Mouse (Mus musculus): Measurements from ENCODE around the gene Arx. TPM values are rescaled to one million over a fixed set of nuclear protein-coding genes. Genes with fewer than 3 reads are reported as not detected.

Gene Arx
- total RNA-seq (2022), result 10 to 100 TPM; 16.2 to 18.8 (median 17.7) TPM

DNA sequence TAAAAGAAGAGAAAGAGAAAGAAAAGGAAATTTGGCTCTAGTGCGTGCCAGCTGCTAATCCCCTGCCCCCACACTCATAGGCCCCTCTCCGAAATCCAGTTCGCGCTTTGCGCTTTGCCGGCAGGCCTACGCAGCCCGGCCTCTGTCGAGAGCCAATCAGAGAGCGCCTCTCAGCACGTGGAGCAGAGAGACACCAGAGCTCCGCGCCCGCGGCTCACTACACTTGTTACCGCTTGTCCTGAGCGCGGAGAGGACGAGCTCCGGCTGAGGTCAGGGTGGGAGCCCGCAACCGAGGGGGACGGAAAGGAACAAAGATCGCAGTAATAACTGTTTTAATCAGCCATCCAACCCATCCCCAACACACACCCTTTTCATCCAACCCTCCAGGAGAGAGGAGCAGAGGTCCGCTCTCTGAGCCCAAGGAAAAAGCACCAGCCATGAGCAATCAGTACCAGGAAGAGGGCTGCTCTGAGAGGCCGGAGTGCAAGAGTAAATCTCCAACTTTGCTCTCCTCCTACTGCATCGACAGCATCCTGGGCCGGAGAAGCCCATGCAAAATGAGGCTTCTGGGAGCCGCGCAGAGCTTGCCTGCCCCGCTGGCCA, at the start of gene Arx:
TSS of gene Arx (plus strand) at position 155 of the 603 bp plus-strand sequence.
- peak; percentile 30 to 49 for DNase-seq (ENCODE audit: low spot score in 2 of 2)

- no peak for DNase-seq (ENCODE audit: low spot score in 2 of 2)
Observed at GRCm38 (mm10) chrX:93251329-93251728, 34.9 kb upstream of the Arx start.

DNA sequence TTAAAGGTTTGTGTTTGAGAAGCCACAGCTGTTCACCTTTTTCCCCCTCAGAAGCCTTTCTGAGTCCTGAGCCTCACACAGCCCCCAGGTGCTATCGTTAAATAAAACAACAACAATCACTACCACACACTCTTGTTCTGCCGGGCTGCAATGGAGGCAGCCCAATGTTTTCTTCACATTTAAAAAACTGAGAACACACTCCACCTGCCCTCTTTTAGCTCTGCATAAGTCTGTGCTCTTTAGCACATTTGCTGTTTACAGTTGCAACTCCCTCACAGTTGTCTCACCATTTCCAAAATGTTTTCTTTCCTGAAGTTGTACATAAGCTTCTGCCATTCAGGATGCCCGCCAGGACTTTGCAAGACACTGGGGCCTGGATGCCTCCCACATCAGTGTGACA, 10.6 kb upstream of the Arx start:
- no peak for DNase-seq (ENCODE audit: low spot score in 2 of 2)

DNA sequence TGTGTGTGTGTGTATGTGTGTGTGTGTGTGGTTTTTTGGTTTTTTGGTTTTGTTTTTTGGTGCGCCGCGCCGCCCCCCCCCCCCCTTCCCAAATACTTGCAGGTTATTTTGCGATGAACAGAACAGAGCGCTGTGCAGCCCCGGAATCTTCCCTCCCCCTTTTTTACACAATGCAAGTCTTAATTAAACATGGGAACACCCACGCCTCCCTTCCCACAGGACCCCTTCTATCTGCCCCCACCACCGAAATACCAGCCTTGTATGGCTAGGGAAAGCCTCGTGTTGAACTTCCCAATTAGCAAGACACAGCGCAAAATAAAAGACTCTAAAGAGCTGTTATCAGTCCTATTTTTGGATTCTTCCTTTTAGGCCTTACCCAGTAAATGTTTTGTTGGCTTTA, 6.3 kb upstream of the Arx start:
- no peak for DNase-seq (ENCODE audit: low spot score in 2 of 2)

GRCm38 (mm10) chrX:93281028-93281723, 5.1 kb upstream of the Arx start:
- DNase-seq (ENCODE audit: low spot score in 2 of 2), result peak; percentile 18 to 39

GRCm38 (mm10) chrX:93281756-93282155, 4.5 kb upstream of the Arx start:
- no peak for DNase-seq (ENCODE audit: low spot score in 2 of 2)

DNA sequence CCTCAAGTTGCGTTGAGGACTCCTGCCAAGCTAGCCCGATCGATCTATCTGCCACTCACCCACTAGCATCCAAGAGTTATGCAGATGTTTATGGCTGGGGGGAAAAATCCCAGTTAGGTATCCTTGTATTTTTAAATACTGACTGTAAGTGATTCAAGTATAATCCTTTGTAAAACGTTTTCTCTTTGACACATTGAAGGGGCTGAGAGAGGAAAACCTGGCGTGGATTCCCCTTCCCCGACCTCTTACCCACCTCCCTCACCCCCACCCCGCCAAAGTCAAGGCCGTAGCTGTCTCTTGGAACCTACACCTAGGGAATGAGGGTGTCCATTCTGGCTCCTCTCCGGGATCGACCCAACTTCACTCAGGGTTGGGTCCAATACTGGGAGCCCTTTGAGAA, 1.2 kb upstream of the Arx start:
- no peak for DNase-seq (ENCODE audit: low spot score in 2 of 2)

- DNase-seq (ENCODE audit: low spot score in 2 of 2), result no peak
Observed at GRCm38 (mm10) chrX:93288339-93288738, 2.1 kb downstream of the Arx start.

- no peak for DNase-seq (ENCODE audit: low spot score in 2 of 2)
Observed at GRCm38 (mm10) chrX:93289076-93289475, 2.8 kb downstream of the Arx start.

DNA sequence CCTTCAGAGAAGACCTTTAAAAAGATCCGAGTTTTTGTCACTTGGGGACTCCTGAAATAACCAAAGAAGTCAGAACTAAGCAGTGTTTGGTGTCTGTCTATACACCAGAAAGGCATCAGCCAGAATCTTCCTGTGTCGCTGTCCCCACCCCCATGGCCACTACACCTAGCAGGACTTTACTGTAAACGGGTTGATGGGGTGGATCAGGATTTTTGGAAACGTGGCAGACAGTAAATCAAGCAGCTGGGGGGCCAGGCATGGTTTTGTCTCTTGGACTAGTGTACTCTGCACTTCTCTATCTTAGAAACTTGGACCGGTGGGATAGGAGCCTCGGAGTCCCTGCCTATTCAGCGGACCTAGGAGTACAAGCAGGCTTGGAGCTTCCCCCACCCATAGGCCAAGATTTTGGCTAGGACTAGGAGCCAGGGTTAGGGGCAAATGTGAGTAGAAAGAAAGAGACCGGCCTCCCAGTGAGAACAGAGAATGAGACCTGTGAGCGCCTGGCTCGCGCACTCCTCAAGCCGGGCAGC, 3.7 kb downstream of the Arx start:
- DNase-seq (ENCODE audit: low spot score in 2 of 2), result no peak

DNA sequence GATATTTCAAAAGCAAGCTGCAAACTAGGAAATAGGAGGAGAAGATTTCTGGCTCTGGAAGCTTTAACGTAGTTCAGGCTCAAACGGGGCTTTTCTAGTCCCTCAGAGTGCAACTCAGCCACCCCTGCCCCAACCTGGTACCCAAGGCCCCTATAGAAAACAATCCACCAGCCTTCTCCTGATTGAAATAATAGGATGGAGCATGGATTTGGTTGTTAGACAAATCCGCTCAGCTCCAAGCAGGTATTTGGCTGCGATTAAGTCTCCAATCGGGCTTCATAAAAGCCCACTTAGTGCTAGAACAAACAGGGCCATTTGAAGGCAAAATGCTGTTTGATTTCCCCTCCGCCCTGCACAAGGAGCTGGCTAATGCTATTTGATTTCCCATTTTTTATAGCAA, 5.8 kb downstream of the Arx start:
- DNase-seq (ENCODE audit: low spot score in 2 of 2), result no peak

DNA sequence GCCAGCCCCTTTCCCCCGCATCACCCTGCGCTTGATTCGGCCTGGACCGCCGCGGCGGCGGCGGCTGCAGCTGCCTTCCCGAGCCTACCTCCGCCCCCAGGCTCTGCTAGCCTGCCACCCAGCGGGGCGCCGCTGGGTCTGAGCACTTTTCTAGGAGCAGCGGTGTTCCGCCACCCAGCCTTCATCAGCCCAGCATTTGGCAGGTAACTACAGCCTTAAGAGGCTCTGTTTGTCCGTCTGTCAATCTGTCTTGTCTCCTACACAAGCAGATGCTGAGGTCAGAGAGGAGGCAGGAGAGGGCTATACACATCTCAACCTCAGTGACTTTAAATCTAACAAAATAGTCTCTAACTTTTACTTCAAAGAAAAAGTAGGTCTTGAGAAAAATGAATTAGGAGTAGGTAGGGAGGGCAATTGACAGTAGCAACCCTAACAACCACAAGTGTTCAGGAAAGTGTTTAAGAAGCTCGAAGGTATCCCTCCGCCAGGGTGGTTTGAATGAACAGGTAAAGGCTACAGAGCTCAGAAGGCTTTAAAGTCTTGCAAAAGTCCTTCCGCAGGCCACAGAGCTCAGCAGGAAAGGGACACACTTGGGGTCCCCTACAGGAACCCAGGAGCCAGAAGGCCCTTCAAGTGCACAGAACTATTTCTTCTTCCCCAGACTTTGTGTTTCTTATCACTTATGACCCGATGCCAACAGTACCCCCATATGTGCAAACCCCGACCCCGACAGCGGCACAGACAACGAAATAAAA, 8.7 kb downstream of the Arx start:
- no peak for DNase-seq (ENCODE audit: low spot score in 2 of 2)

- DNase-seq (ENCODE audit: low spot score in 2 of 2), result no peak
Observed at GRCm38 (mm10) chrX:93295819-93296218, 9.6 kb downstream of the Arx start.

- no peak for DNase-seq (ENCODE audit: low spot score in 2 of 2)
Observed at GRCm38 (mm10) chrX:93297001-93297441, 10.8 kb downstream of the Arx start.

DNA sequence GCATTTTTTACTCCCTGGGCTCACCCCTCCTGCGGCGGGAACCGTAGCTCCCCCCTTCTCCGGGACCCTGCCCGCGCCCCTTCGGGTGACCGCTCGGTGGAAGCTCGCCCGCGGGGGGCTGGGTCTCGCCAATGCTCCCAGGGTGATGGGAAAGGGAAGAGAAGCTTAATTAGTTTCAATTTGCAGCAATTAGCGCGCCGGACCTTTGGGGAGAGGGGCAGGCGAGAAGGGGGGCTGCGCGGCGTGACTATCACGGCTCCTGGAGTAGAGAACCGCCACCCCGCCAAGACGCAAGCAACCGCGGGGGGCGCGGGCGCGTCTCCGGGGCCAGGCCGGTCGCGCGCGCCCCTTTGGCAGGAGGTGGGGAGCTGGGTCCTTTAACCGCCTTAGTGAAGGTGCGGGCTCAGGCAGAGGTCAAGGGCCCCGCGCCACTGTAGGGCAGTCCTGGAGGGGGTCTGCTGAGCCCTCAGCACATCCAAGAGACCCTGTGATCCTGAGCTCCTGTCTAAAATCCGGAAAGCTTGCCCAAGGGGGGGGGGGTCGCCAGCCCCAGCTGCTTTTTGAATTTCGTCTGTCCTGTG, 12.9 kb downstream of the Arx start:
- no peak for DNase-seq (ENCODE audit: low spot score in 2 of 2)

DNA sequence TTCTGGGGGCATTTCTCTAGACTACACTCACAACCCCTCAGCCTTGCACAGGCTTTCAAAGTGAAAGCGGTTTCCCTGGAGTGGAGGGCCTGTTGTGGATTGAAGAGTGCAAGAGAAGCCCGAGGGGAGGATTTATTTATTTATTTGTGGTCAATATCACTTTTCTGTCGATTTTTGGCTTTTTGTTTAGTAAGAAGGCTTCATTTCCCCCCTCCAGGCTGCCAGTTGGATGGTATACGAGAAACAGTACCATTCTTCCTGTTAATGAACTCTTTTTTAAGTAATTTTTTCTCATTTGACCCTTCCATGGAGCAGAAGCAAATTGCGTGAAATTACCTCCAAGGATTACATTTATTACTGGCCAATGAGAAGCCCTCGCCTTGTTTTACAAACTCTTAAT, 13.5 kb downstream of the Arx start:
- no peak for DNase-seq (ENCODE audit: low spot score in 2 of 2)

DNA sequence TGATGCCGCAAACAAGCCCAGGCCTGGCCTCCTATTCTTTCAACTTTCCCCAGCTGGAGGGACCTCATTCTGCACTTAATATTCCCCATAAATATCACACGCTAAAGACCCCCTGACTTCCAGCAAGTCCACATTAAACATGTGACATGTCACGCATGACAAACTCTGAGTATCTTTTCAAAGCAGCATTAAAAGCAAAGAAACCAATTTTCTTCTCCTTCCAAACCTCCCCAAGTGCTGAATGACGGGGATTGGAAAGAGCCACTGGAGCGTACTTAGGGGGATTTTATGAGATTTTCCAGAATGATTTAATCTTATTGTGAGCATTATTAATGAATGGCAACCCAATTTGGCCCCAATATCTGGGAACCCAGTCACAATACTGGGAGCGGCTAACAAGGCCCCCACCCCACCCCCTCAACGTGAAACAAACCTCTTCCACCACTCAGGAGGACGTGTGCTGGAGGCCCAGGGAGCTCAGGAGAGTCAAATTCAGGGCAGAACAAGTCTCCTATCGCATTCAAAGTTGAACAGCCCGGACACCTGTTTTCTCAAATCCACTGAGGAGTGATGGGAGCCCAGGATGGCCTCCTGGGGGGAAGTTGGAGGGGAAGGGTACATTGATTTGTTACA, 14.1 kb downstream of the Arx start:
- no peak for DNase-seq (ENCODE audit: low spot score in 2 of 2)

- DNase-seq (ENCODE audit: low spot score in 2 of 2), result no peak
Observed at GRCm38 (mm10) chrX:93301798-93302197, 15.6 kb downstream of the Arx start.

GRCm38 (mm10) chrX:93305780-93306179, 19.5 kb downstream of the Arx start:
- no peak for DNase-seq (ENCODE audit: low spot score in 2 of 2)

- DNase-seq (ENCODE audit: low spot score in 2 of 2), result no peak
Observed at GRCm38 (mm10) chrX:93317577-93317976, 31.3 kb downstream of the Arx start.

GRCm38 (mm10) chrX:93319979-93320378, 33.7 kb downstream of the Arx start:
- DNase-seq (ENCODE audit: low spot score in 2 of 2), result no peak

All from layer of hippocampus, adult 8-10 months (tissue).